Mouse (Mus musculus): ENCODE data around the gene Nemf. TPM values are rescaled to one million over a fixed set of nuclear protein-coding genes. Genes with fewer than 3 reads are reported as not detected.

The Nemf gene
- 22.9 TPM for polyA plus RNA-seq (2014; fragmentation: Illumina TruSeq; extraction: RNeasy Lipid Tissue Mini Kit (QIAGEN cat#74804); ENCODE audit: low read depth, low replicate concordance)

DNA sequence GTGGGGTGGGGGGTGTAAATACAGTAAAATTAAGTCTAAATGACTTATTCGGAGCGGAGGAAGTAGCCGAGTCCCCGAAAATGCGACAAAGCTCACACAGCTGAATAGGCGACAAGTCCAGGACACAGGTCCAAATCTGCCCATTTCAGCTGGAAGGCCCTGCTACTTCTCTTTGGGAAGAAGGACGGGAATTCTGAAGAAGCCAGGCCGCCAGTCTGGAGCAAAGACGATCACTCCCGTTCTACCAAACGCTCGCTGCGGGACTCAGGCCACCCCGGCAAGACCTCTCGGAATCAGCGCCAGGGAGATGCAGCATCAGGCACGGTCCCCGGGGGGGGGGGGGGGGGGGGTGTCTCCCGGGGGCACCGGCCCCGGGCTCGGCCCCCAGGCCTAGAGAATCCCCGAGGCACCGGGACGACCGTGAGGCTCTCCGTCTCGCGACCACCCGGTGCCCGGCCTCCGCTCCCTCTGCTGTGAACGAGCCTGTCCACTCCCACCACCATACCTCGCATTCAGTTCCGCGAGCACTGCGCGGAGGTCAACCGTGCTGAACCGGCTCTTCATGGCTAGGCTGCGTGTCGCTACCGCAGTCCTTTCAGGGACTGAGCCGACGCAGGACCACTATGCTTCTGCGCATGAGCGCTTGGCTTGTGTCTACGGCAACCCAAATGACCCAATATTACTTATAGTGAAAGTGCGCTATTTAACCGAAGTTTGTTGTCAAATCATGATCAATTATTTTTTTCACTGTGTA is at the start of gene Nemf:
TSS of gene Nemf (minus strand) at position 620 of the 754 bp plus-strand sequence.

DNA sequence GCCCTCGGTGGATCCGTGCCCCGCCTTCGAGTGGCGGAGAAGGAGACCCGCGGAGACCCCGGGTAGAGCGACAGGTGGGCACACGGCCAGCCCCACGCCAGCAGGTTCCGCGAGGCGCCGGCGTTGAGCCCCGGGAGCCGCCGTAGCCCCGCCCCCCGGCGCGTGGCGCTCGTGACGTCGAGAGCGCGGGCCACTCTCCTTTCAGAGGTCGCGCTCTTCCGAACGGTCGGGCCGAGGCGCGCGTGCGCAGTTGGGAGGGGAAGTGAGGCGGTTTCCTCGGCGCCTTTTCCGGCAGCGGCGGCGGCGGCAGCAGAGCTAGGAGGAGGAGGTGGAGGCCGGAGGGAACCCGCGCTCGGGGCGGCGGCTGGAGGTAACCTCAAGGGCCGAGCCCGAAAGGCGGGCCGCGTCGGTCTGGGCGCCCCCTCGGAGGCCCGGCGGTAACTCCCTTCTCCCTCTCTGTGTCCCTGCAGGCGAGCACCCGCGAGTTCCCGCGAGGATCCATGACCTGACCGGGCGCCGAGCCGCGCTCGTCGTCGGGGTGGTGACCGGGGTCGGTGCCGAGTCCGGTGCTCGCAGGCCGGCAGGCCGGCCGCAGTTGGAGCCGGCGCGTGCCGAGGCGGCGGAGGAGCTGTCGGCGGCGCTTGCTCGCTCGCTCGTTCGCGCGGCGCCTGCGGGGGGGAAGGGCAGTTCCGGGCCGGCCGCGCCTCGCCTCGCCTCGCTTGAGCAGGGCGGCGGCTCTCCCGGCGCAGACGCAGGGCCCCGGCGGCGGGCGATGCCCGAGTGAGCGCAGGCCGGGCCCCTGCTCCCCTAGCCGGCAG is 15.1 kb upstream of the Nemf start, which contains the start of the genes Arf6 and Gm9887:
TSS of gene Arf6 (plus strand) at position 297 of the 818 bp plus-strand sequence.
TSS of gene Gm9887 (minus strand) at position 605 of the 818 bp plus-strand sequence.

DNA sequence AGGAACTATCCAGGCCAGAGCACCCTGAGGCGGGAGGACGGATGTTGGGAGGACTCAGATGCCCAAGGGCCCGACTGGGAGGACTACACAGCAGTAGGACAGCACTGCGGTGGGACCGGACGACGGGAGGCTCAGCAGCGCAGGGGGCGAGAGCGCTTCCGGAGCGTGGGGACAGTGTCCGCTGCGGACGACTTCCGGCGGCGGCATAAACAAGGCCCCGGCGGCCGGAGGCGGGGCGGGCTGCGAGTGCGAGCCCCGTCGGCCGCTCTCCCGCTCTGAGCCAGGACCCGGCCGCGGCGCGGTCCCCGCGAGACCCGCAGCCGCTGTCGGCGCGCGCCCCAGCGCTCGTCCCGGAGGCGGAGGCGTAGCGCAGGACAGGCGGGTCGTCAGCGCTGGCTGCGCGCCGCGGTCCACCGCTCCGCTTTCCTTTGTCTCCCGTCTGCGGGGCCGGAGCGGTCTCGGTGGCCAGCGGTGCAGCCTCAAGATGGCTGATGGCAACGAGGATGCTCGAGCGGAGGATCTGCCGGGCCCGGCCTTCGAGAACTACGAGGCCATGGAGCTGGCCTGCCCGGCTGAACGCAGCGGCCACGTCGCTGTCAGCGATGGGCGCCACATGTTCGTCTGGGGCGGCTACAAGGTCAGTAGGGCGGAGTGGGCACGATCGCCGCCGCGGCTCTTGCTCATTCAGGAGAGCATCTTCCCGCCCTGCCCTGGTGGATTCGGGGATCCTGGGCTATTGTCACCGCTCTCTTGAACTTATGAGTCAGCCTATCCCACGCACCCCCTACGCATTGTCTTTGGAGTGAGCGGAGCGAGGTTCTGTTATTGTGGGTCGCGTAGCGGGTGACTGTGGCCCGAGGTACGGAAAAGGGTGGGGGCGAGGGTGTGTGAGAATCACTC is 60.2 kb downstream of the Nemf start, which contains the start of gene Klhdc2:
TSS of gene Klhdc2 (plus strand) at position 171 of the 900 bp plus-strand sequence.

Other genes starting within 250 kb of the Nemf start
- gene Rps29, start 198.0 kb downstream of the Nemf start, polyA plus RNA-seq (2014; fragmentation: Illumina TruSeq; extraction: RNeasy Lipid Tissue Mini Kit (QIAGEN cat#74804); ENCODE audit: low read depth, low replicate concordance) = 1,988 TPM
- not detected for gene Lrr1, start 188.4 kb downstream of the Nemf start, polyA plus RNA-seq (2014; fragmentation: Illumina TruSeq; extraction: RNeasy Lipid Tissue Mini Kit (QIAGEN cat#74804); ENCODE audit: low read depth, low replicate concordance)
- 293 TPM for gene Rpl36al, start 173.1 kb downstream of the Nemf start, polyA plus RNA-seq (2014; fragmentation: Illumina TruSeq; extraction: RNeasy Lipid Tissue Mini Kit (QIAGEN cat#74804); ENCODE audit: low read depth, low replicate concordance)
- gene Mgat2, start 173.0 kb downstream of the Nemf start, polyA plus RNA-seq (2014; fragmentation: Illumina TruSeq; extraction: RNeasy Lipid Tissue Mini Kit (QIAGEN cat#74804); ENCODE audit: low read depth, low replicate concordance) = 19.7 TPM
- gene Gm49383, start 160.1 kb downstream of the Nemf start, polyA plus RNA-seq (2014; fragmentation: Illumina TruSeq; extraction: RNeasy Lipid Tissue Mini Kit (QIAGEN cat#74804); ENCODE audit: low read depth, low replicate concordance) = 2.6 TPM
- 0.97 TPM for gene Dnaaf2, start 158.7 kb downstream of the Nemf start, polyA plus RNA-seq (2014; fragmentation: Illumina TruSeq; extraction: RNeasy Lipid Tissue Mini Kit (QIAGEN cat#74804); ENCODE audit: low read depth, low replicate concordance)
- gene Gm49384, start 152.9 kb downstream of the Nemf start, polyA plus RNA-seq (2014; fragmentation: Illumina TruSeq; extraction: RNeasy Lipid Tissue Mini Kit (QIAGEN cat#74804); ENCODE audit: low read depth, low replicate concordance) = 2.7 TPM
- gene Pole2, start 129.0 kb downstream of the Nemf start, polyA plus RNA-seq (2014; fragmentation: Illumina TruSeq; extraction: RNeasy Lipid Tissue Mini Kit (QIAGEN cat#74804); ENCODE audit: low read depth, low replicate concordance) = not detected
- 41.6 TPM for gene Klhdc1, start 116.0 kb downstream of the Nemf start, polyA plus RNA-seq (2014; fragmentation: Illumina TruSeq; extraction: RNeasy Lipid Tissue Mini Kit (QIAGEN cat#74804); ENCODE audit: low read depth, low replicate concordance)
- 112 TPM for gene Klhdc2, start 60.5 kb downstream of the Nemf start, polyA plus RNA-seq (2014; fragmentation: Illumina TruSeq; extraction: RNeasy Lipid Tissue Mini Kit (QIAGEN cat#74804); ENCODE audit: low read depth, low replicate concordance)
- gene Arf6, start 15.0 kb upstream of the Nemf start, polyA plus RNA-seq (2014; fragmentation: Illumina TruSeq; extraction: RNeasy Lipid Tissue Mini Kit (QIAGEN cat#74804); ENCODE audit: low read depth, low replicate concordance) = 27.4 TPM
- gene Gm9887, start 15.3 kb upstream of the Nemf start, polyA plus RNA-seq (2014; fragmentation: Illumina TruSeq; extraction: RNeasy Lipid Tissue Mini Kit (QIAGEN cat#74804); ENCODE audit: low read depth, low replicate concordance) = not detected
- 3.2 TPM for gene Vcpkmt, start 225.9 kb upstream of the Nemf start, polyA plus RNA-seq (2014; fragmentation: Illumina TruSeq; extraction: RNeasy Lipid Tissue Mini Kit (QIAGEN cat#74804); ENCODE audit: low read depth, low replicate concordance)

All from heart, adult 10 weeks (tissue).